Mouse (Mus musculus): ENCODE measurements around the gene Tceanc2. TPM values are rescaled to one million over a fixed set of nuclear protein-coding genes. Genes with fewer than 3 reads are reported as not detected.
"Not testable (repeated sequence)": the region's sequence is repeated elsewhere in the genome, so short reads cannot be mapped to it uniquely, and the experiment has no call there.

Tceanc2 gene
- total RNA-seq, 2 experiments from 2014 or later = 24.4 to 27.4 TPM

DNA sequence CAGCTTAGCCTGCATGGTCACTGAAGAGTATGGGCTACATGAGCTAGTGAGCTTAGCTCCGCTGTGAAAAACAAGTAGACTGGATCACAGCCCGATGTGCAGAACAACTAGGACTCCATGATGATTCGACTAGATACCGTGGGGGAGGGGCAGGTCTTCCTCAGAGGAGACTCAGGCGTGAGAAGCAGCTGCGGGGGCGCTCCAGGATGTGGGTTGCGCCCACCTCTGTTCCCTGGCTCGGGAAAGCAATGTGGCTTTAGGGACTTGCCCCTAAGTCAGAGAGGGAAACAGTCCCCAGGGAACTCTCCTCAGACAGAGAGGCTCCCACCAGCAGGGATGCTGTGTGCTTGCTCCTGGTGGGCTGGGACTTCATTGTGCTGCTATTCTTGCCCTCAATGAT, 48.4 kb downstream of the Tceanc2 start:
- no peak for DNase-seq
- intact Hi-C loops (cut with DNase I) = loop anchor here (10.0 kb wide), 1 partner anchor 66 kb away; the partner anchor contains the start of genes Cyb5rl and Mrpl37

DNA sequence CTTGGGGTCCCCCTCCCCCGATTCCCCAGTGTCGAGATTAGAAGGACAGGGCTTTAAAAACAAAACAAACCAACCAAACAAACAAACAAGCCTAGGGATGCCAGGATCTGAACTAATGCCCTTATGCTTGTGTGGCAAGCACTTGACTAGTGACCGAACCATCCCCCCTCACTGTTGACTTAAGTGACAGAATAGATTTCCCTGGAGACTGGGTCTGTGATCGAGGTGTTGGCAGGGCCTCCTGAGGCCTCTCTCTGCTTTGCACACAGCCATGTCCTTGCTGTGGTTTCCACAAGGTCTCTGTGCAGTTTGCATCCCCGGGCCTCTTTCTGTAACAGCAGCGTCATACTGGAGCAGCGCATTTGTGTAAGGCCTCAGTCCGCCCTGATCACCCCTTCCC, 49.5 kb downstream of the Tceanc2 start:
- intact Hi-C loops (cut with DNase I) = no loop called here
- no peak for DNase-seq

DNA sequence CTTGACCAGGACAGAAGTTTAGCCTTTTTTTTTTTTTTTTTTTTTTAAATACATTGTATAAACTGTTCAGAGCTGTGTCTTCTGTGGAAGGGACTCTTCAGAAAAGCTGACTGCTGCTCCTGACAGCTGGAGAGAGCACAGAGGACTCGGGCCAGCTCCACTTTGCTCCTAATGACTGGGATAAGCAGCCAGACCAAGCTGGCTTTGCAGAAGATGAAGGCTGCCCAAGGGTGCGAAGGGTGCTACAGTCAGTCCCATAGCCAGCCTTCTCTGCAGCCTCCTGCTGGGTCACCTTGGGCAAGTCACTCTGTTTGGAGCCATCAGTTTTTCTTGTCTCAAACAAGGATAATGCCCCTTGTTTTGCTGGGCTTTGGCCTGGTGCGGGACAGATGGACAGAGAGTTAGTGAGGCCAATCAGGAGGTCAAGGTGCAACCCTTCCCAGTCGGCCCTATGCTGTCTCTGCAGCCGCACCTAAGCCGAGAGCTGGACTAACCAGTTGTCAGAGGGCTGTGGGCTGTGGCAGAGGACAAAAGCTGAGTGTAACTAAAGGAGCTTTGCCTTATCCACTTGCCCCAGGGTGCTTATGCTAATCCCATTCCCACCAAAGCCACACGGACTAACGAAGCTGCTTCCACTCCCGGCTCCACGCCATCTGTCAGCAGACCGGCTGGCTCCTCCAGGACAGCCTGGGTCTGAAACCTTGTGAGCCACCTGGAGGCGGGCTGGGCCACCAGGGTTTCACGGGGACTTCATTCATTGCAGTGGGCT, 50.8 kb downstream of the Tceanc2 start:
- intact Hi-C loops (cut with DNase I) = no loop called here
- peak; percentile 73 for DNase-seq

DNA sequence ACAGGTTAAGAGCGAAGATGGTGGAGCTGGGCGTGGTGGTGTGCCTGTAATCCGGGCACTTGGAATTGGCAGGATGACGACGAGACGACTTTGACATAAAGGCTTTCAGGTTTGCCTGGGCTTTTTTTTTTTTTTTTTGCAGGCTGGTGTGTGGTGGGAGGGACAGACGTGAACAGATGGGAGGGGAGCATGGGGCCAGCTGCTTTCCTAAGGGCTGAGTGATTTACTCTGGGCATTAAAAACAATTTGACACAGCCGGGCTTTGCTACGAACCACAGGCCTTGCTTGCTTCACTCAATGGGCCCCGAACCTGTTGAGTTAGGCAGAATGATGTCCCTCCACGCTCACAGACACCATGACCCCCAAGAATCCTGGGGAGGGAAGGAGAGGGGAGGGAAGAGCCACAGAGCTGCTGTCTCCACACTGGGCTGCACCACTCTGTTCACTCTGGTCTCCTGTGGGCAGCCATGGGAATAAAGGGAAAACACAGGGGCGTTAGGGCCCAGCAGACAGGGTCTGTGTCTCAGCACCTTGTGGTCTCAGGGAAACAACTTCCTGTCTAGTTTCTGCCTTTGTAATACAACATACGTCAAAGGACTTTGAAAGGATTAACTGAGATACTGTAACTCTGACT, 51.9 kb downstream of the Tceanc2 start:
- intact Hi-C loops (cut with DNase I) = no loop called here
- DNase-seq = peak; percentile 29

DNA sequence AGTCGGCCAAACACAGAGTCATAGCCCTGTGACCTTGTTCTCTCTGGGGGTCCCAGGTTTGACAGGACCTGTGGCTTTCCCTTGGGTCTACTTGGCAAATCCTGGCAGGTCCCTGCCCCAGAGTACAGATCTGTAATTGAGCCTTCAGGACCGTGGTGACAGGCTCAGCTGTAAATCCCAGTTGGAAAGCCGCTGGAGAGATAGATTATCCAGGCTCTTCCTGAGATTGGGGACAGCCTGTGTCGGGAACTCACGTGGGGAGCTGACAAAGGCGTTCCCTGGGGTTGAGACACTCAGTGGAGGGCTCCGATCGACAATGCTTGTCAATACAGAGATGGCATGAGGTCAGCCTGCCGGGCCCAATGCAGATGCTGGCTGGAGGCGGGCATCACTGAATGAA, 52.5 kb downstream of the Tceanc2 start:
- no peak for DNase-seq
- intact Hi-C loops (cut with DNase I) = no loop called here

DNA sequence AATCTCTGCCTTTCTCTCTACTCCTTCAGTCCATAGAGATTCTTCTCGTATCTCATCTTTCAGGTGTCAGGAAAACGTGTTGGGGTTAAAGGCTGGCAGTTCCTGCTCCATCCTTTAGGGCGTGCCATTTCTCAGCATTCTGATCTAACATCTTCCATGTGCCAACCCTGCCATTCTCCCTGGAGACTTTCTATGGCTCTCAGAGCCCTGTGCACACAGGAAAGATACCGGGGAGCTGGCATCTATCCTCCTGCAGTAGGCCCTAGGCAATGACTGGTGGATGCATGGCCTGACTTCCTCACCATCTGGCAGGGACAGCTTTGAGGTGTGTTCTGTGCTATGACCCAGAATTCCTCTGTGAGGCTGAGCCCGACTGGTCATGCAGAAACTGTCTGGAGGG, 53.8 kb downstream of the Tceanc2 start:
- DNase-seq = peak; percentile 68
- intact Hi-C loops (cut with DNase I) = no loop called here

DNA sequence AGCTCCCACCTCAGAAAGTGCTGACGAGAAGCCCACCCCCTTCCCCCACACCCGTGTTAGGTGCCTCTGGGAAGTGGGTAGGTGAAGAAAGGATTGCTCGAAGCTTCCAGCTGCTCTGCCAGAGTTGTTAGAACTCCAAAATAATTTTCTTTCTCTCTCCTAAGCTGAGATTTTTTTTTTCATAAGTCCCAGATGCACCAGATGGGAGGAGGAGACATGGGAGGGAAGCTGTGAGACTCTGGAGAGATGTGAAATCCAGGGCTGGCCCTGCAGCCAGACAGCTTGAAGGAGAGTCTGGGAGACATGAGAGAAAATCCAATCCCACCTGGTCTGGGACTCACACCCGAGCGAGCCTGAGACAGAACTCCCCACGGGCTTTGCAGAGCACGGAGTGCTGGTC, 54.5 kb downstream of the Tceanc2 start:
- DNase-seq = no peak
- intact Hi-C loops (cut with DNase I) = no loop called here

DNA sequence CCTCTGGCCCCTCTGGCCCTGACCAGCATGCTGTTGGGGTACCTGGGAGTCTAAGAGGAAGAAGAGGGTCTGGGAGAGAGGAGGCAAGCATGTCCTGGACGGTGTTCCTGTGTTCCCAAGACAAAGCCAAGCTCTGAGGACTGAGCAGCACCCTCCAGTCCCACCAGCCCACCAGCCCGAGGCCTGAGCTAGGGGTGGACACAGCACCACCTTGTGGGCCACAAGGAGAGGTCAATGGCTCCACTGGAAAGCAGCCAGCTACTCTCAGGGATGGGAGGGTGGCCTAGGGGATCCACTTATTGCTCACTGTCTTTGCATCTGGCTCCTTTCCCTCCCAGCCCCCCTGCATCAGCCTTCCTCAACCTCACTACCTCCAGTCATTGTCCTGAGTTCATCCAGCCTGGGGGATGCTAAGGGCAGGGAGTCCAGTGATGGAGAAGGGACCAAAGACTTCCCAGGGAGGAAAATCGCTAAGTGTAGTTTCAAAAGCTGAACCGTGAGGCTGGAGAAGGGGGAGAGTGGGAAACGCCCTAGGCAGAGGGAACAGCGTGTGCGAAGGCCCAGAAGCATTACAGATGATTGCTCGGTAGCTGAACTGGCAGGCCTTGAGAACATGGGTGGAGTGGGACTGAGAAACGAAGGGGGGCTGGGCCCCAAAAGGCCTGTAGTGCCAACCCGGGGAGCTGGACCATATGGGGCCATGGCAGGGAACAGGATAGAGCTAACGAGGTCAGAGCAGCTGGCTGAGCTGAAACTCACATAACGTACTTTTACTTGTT, 57.6 kb downstream of the Tceanc2 start:
- intact Hi-C loops (cut with DNase I) = no loop called here

DNA sequence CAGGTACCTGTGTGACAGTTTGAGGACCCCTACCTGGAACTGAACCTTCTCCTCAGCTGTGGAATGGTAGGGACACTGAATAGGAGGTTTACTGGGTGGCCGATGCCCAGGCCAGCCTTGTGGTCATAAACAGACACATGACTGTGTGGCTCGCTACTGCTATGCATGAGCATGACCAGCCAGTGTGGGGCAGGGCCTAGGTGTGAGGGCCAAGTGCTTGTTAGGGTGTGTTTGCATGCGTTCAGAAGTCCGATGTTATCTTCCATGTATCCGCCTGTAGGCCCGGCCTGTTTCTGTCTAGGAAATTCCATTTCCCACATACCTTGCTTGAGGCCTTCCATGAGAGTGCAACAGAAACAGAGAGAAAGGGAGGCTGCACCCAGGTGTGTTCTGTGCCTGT, 58.2 kb downstream of the Tceanc2 start:
- DNase-seq = no peak
- intact Hi-C loops (cut with DNase I) = no loop called here

More for the DNA sequence above, 57.6 kb downstream of the Tceanc2 start:
- DNase-seq = peak; percentile 85

DNA sequence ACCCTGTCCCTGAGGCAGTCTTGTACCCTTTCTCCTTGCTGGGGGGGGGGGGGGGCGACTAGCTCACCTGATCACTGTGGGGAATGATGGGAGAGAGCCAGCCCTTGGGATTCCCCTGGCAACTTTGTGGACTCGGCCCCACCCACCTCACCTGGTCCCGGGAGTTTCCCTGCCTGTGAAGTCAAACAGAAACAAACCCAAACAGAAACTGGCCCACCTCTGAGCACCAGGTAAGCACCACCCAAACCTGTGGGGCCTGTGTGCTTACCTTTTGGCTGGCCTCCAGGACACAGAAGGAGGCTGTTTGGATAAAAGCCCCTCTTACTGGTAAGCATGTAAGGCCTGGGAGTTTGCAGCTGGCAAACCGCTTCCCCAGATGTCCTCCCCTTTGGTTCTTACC, 59.9 kb downstream of the Tceanc2 start:
- intact Hi-C loops (cut with DNase I) = no loop called here
- no peak for DNase-seq

DNA sequence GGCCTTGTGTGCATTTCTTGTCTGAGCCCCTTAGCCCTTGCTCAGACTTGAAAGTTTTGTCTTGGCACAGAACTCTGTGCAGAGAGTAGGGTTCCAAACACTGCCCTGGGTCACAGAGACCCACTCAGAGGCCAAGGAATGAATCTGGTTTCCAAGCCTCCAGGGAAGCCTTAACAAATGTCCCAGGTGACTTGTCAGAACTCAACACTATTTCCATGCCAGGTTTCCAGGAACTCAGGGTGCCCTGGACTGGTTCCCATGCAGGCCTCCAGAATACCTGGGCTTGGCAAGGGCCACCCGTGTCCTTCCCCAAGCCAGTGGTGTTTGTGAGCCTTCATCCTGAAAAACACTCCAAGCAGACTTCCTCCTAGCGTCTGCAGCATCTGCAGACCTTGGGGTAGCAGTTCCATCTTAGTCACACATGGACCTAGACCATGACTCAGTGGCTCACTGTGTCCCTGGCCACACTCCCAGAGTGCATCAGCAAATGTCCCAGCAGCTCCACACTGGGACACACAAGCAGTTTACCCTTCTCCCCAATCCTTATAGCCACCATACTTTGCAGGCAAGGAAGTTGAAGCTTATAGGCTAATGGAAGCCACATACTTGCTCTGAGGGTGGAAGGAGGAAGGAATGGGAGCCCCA, 61.1 kb downstream of the Tceanc2 start:
- intact Hi-C loops (cut with DNase I) = no loop called here
- DNase-seq = no peak

DNA sequence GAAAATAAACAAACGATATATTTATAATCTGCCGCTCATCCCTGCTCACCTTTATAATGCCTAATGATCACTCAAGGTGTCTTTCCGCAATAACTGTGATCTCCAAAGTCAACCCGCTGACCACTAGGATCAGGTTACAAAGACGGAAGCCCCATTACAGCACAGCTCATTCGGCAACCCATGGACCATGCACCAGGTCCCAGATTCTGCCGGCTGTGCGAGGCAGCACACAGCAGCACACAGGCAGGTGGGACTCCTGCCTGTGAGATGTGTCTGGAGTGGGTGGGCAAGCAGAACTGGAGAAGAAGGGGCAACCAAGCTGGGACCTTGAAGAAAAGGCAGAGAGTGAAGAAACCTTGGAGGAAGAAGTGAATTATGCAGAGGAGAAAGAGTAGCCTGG, 64.6 kb downstream of the Tceanc2 start:
- no peak for DNase-seq
- intact Hi-C loops (cut with DNase I) = no loop called here

DNA sequence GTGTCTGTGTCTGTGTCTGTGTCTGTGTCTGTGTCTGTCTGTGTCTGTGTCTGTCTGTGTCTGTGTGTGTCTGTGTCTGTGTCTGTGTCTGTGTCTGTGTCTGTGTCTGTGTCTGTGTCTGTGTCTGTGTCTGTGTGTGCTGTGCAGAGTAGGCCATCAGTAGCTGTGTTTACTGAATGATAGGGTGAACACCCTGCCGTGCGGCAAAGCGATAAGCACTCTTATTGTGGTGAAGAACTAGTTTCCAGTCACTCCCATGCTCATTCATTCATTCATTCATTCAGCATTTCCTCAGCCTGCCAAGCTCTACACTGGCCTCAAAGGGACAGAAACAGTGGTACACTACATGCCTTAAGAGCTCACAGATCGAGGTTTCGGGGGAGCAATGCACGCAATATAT, 69.7 kb downstream of the Tceanc2 start:
- intact Hi-C loops (cut with DNase I); DNase-seq: not testable (repeated sequence)

DNA sequence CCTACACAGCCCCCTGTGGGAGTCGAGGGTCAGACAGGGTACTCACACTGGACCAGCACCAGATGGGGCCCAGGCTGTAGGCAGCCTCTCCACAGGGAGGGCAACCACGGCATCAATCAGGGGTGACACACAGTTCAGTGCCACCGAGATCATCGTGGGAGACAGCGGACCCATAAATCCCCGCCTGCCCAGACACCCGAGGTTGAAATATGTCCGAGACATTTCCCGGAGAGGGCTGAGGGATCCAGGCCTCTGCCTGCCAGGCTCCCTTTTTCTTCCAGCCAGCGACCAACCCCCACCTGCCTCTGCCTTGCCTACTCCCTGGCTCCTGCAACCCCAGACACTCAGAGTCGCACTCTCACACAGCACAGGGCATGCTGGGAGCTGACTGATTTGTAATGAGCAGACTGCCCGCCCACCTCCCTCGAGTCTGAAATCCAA, 70.6 kb downstream of the Tceanc2 start:
- intact Hi-C loops (cut with DNase I) = no loop called here
- peak; percentile 39 for DNase-seq

DNA sequence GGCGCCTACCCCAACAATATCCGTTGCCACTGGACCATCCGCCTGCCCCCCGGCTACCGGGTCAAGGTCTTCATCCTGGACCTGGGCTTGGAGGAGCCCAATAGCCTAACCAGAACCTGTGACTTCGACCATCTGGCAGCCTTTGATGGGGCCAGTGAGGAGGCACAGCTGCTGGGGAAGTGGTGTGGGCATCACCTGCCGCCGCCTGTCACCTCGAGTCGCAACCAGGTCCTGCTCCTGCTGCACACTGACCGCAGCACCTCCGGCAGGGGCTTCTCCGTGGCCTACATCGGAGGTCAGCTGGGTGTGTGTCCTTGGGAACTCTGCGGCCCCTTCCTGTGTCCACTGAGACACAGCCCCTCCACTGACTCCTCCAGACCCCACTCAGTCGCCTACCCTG, 72.1 kb downstream of the Tceanc2 start:
- intact Hi-C loops (cut with DNase I) = no loop called here

DNA sequence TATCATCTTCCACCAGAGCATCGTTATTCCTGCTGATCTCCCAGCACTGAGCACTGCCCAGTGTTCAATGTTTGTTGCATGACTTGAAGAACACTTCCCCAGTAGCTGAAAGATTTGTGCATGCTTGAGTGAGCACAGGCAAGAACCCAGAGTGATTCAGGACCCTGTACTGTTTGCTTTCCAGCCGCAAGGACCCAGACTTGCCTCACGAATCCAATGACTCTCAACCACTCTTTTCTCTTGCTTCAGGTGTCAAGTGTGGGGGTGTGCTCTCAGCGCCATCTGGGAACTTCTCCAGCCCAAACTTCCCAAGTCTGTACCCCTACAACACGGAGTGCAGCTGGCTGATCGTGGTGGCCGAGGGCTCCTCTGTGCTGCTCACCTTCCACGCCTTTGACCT, 76.7 kb downstream of the Tceanc2 start:
- no peak for DNase-seq
- intact Hi-C loops (cut with DNase I) = no loop called here

More for the DNA sequence above, 72.1 kb downstream of the Tceanc2 start:
- no peak for DNase-seq

DNA sequence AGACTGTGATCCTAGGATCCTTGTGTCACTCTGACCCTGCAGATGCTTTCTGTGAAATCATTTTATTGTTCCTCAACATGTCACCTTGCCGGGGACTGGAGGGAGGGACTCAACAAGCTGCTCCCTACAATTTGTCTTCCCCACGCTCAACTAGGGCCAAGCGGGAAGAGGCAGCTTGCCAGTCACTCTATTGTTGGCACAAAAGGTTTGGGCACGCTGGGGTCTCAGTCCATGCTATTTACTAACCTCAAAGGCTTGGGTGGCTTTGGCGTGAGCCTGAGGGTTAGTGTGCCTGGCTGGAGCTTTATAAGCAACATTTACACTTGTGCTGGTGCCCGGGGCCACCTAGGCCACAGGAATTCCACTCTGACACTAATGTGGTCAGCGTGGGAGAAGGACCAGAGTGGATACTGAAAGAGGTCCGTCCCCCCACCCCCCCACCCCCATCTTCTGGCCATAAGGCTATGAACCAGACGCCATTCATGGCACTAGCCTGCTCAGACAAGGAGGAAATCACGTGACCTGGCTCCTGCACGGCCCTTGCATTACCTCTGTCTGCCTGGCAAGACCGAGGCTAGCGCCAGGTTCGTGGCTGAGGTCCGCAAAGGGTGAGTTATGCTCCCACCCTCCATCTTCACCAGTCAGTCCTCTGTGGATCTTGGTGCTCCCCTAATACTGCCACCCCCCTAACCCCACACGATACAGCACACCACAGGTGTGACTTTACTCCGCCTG, 80.0 kb downstream of the Tceanc2 start:
- DNase-seq = peak; percentile 36
- intact Hi-C loops (cut with DNase I) = no loop called here

DNA sequence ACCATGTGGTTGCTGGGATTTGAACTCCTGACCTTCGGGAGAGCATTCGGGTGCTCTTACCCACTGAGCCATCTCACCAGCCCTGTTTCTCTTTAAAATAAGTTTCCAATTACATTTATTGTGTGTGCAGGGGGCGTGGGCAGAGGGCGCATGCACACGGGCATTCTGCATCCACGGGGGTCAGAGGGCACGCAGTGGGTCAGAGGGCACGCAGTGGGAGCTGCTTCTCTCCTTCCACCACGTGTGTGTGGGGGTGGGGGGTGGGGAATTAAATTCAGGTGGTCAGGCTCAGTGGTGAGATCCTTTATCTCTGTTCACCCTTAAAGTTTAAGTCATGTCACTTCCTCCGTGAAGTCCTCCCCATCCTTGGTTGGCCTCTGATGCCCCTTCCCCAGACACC, 80.5 kb downstream of the Tceanc2 start:
- intact Hi-C loops (cut with DNase I) = no loop called here
- no peak for DNase-seq

DNA sequence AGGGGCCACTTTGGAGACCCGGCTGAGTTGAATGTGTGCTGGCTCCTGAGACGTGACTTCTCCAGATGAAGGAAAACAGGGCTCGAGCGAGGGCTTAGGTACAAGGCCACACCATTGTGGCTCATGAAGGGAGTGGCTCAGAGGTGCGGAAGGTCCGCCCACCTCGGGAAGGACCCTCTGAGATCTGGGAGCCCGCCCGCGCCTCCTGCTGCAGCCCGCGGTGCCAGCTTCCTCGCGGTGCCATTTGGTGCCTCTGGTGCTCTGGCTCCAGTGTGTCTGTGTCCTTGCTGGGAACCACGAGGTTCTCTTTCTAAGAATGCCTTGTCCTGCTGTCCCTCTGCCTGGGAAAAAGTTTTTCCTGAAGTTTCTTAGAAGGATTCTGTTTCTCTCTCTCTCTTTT, 81.0 kb downstream of the Tceanc2 start:
- peak; percentile 43 for DNase-seq
- intact Hi-C loops (cut with DNase I) = no loop called here

DNA sequence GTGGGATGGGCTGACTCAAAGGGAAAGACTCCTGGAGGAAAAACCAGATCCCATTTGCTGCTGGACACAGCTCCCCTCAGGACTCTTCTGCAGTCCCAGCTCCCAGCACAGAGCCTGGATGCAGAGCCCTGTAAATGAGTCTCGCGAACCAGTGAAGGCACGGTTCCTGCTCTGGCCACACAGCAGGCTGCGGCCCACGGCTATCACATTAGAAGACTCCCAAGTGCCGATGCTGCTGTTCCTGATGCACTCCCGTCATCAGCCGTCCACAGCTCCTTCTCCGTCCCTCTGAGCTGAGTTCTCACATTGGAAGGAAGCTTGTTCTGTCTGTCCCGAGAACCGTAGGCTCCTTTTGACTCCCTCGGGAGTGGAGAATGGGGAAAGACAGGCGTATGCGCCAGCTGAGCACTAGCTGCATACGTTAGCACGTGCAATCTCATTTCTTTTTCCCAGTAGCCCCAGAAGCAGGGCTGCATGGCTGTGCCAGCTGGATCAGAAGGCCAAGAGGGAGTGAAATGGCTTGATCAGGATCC, 82.0 kb downstream of the Tceanc2 start, which contains the start of gene Cdcp2:
Cdcp2 (plus strand) TSS at position 51 of the 533 bp plus-strand sequence.
- intact Hi-C loops (cut with DNase I) = no loop called here

More for the DNA sequence above, 82.0 kb downstream of the Tceanc2 start, which contains the start of gene Cdcp2:
- DNase-seq = no peak
